Mouse (Mus musculus): ENCODE measurements around the gene Jpt1. TPM values are rescaled to one million over a fixed set of nuclear protein-coding genes. Genes with fewer than 3 reads are reported as not detected.
"Not testable (repeated sequence)": the region's sequence is repeated elsewhere in the genome, so short reads cannot be mapped to it uniquely, and the experiment has no call there.

Gene Jpt1
- polyA plus RNA-seq, 1 experiment from 2014 or later = 1,597 TPM

- Histone ChIP-seq H3K27me3 (ENCODE audit: control insufficient read depth, insufficient read depth, low read depth, low read length) (no peaks in the 10 kb centered on the region), H3K4me3 (ENCODE audit: low read depth, low read length) (no peak overlapping the region), H3K9me3 (replicated peaks; ENCODE audit: control insufficient read depth, low read length, poor library complexity, severe bottlenecking) (no peaks in the 10 kb centered on the region), H3K27ac (ENCODE audit: low read length) (peak overlapping the region; percentile 33; the same call in 1 of the 2 replicates), H3K9ac (ENCODE audit: low read depth, low read length) (0 out of 2 replicates have a peak overlapping the region, but pooled peaks have one; percentile 25), H3K4me2 (ENCODE audit: low read length) (no peak overlapping the region), H3K36me3 (ENCODE audit: control insufficient read depth, insufficient read depth, low read length) (no peaks in the 10 kb centered on the region; the same call in 1 of the 2 replicates), H3K4me1 (ENCODE audit: control insufficient read depth, insufficient read depth, low read length) (0 out of 2 replicates have a peak, but pooled peaks cover 3% of the 10 kb centered on the region)
- ATAC-seq = no peak
- 29% methylated on average over 12 of the region's 12 CpGs for WGBS
Observed at GRCm38 (mm10) chr11:115485155-115485554, 29.0 kb downstream of the Jpt1 start.

GRCm38 (mm10) chr11:115483726-115484125 lies 30.5 kb downstream of the Jpt1 start:
- H3K27me3 ChIP-seq (ENCODE audit: control insufficient read depth, insufficient read depth, low read depth, low read length) = no peaks in the 10 kb centered on the region
- H3K4me3 ChIP-seq (ENCODE audit: low read depth, low read length) = no peak overlapping the region
- 17% methylated on average over 6 of the region's 6 CpGs for WGBS
- H3K27ac ChIP-seq (ENCODE audit: low read length) = no peak overlapping the region
- H3K9me3 ChIP-seq (replicated peaks; ENCODE audit: control insufficient read depth, low read length, poor library complexity, severe bottlenecking) = no peaks in the 10 kb centered on the region
- no peaks in the 10 kb centered on the region; the same call in 1 of the 2 replicates for H3K36me3 ChIP-seq (ENCODE audit: control insufficient read depth, insufficient read depth, low read length)
- 0 out of 2 replicates have a peak, but pooled peaks cover 3% of the 10 kb centered on the region for H3K4me1 ChIP-seq (ENCODE audit: control insufficient read depth, insufficient read depth, low read length)
- no peak overlapping the region for H3K9ac ChIP-seq (ENCODE audit: low read depth, low read length)
- no peak overlapping the region for H3K4me2 ChIP-seq (ENCODE audit: low read length)
- ATAC-seq = no peak

- no peak for ATAC-seq
- no peak overlapping the region for H3K9ac ChIP-seq (ENCODE audit: low read depth, low read length)
- H3K4me1 ChIP-seq (ENCODE audit: control insufficient read depth, insufficient read depth, low read length) = 0 out of 2 replicates have a peak, but pooled peaks cover 3% of the 10 kb centered on the region
- no peaks in the 10 kb centered on the region for H3K36me3 ChIP-seq (ENCODE audit: control insufficient read depth, insufficient read depth, low read length)
- WGBS = 69% methylated on average over 11 of the region's 11 CpGs
- no peak overlapping the region for H3K4me3 ChIP-seq (ENCODE audit: low read depth, low read length)
- H3K27me3 ChIP-seq (ENCODE audit: control insufficient read depth, insufficient read depth, low read depth, low read length) = no peaks in the 10 kb centered on the region
- H3K9me3 ChIP-seq (replicated peaks; ENCODE audit: control insufficient read depth, low read length, poor library complexity, severe bottlenecking) = no peaks in the 10 kb centered on the region
- no peak overlapping the region for H3K27ac ChIP-seq (ENCODE audit: low read length)
- H3K4me2 ChIP-seq (ENCODE audit: low read length) = no peak overlapping the region
Observed at GRCm38 (mm10) chr11:115483278-115483677, 30.9 kb downstream of the Jpt1 start.

GRCm38 (mm10) chr11:115481553-115482259 lies 32.5 kb downstream of the Jpt1 start:
- 90% methylated on average over 6 of the region's 6 CpGs for WGBS
- no peaks in the 10 kb centered on the region for H3K36me3 ChIP-seq (ENCODE audit: control insufficient read depth, insufficient read depth, low read length)
- no peak for ATAC-seq

GRCm38 (mm10) chr11:115478296-115478938 lies 35.8 kb downstream of the Jpt1 start:
- WGBS = 89% methylated on average over 9 of the region's 9 CpGs
- ATAC-seq = no peak
- no peak overlapping the region for H3K9ac ChIP-seq (ENCODE audit: low read depth, low read length)

More at GRCm38 (mm10) chr11:115481553-115482259, 32.5 kb downstream of the Jpt1 start:
- Histone ChIP-seq H3K27ac (ENCODE audit: low read length) (no peak overlapping the region), H3K4me1 (ENCODE audit: control insufficient read depth, insufficient read depth, low read length) (peaks cover 10% of the 10 kb centered on the region), H3K27me3 (ENCODE audit: control insufficient read depth, insufficient read depth, low read depth, low read length) (no peaks in the 10 kb centered on the region), H3K4me2 (ENCODE audit: low read length) (no peak overlapping the region), H3K9me3 (replicated peaks; ENCODE audit: control insufficient read depth, low read length, poor library complexity, severe bottlenecking) (no peaks in the 10 kb centered on the region), H3K4me3 (ENCODE audit: low read depth, low read length) (no peak overlapping the region), H3K9ac (ENCODE audit: low read depth, low read length) (no peak overlapping the region)

GRCm38 (mm10) chr11:115477388-115477787 lies 36.8 kb downstream of the Jpt1 start:
- H3K4me3 ChIP-seq (ENCODE audit: low read depth, low read length); H3K27ac ChIP-seq (ENCODE audit: low read length); H3K36me3 ChIP-seq (ENCODE audit: control insufficient read depth, insufficient read depth, low read length); H3K9me3 ChIP-seq (replicated peaks; ENCODE audit: control insufficient read depth, low read length, poor library complexity, severe bottlenecking); H3K27me3 ChIP-seq (ENCODE audit: control insufficient read depth, insufficient read depth, low read depth, low read length); ATAC-seq: not testable (repeated sequence)
- Histone ChIP-seq H3K4me2 (ENCODE audit: low read length) (peak overlapping the region; percentile 96; the same call in 1 of the 2 replicates), H3K9ac (ENCODE audit: low read depth, low read length) (0 out of 2 replicates have a peak overlapping the region, but pooled peaks have one; percentile 31), H3K4me1 (ENCODE audit: control insufficient read depth, insufficient read depth, low read length) (peaks cover 27% of the 10 kb centered on the region)
- 87% methylated on average over 7 of the region's 7 CpGs for WGBS

More at GRCm38 (mm10) chr11:115478296-115478938, 35.8 kb downstream of the Jpt1 start:
- Histone ChIP-seq H3K9me3 (replicated peaks; ENCODE audit: control insufficient read depth, low read length, poor library complexity, severe bottlenecking) (no peaks in the 10 kb centered on the region), H3K4me1 (ENCODE audit: control insufficient read depth, insufficient read depth, low read length) (peaks cover 27% of the 10 kb centered on the region), H3K27me3 (ENCODE audit: control insufficient read depth, insufficient read depth, low read depth, low read length) (no peaks in the 10 kb centered on the region), H3K36me3 (ENCODE audit: control insufficient read depth, insufficient read depth, low read length) (no peaks in the 10 kb centered on the region), H3K4me3 (ENCODE audit: low read depth, low read length) (no peak overlapping the region), H3K4me2 (ENCODE audit: low read length) (no peak overlapping the region), H3K27ac (ENCODE audit: low read length) (no peak overlapping the region)

GRCm38 (mm10) chr11:115476630-115477029 lies 37.6 kb downstream of the Jpt1 start:
- WGBS = 83% methylated on average over 4 of the region's 4 CpGs
- Histone ChIP-seq H3K4me1 (ENCODE audit: control insufficient read depth, insufficient read depth, low read length) (peaks cover 27% of the 10 kb centered on the region), H3K4me2 (ENCODE audit: low read length) (peak overlapping the region; percentile 96), H3K9ac (ENCODE audit: low read depth, low read length) (0 out of 2 replicates have a peak overlapping the region, but pooled peaks have one; percentile 75)
- not testable (repeated sequence) for H3K27ac ChIP-seq (ENCODE audit: low read length); H3K36me3 ChIP-seq (ENCODE audit: control insufficient read depth, insufficient read depth, low read length); H3K4me3 ChIP-seq (ENCODE audit: low read depth, low read length); ATAC-seq; H3K27me3 ChIP-seq (ENCODE audit: control insufficient read depth, insufficient read depth, low read depth, low read length); H3K9me3 ChIP-seq (replicated peaks; ENCODE audit: control insufficient read depth, low read length, poor library complexity, severe bottlenecking)

- Histone ChIP-seq H3K27ac (ENCODE audit: low read length) (peak overlapping the region; percentile 82), H3K9ac (ENCODE audit: low read depth, low read length) (peak overlapping the region; percentile 75), H3K9me3 (replicated peaks; ENCODE audit: control insufficient read depth, low read length, poor library complexity, severe bottlenecking) (no peaks in the 10 kb centered on the region), H3K4me1 (ENCODE audit: control insufficient read depth, insufficient read depth, low read length) (peaks cover 27% of the 10 kb centered on the region), H3K36me3 (ENCODE audit: control insufficient read depth, insufficient read depth, low read length) (no peaks in the 10 kb centered on the region), H3K4me3 (ENCODE audit: low read depth, low read length) (peak overlapping the region; percentile 93), H3K4me2 (ENCODE audit: low read length) (peak overlapping the region; percentile 96), H3K27me3 (ENCODE audit: control insufficient read depth, insufficient read depth, low read depth, low read length) (no peaks in the 10 kb centered on the region)
- 4% methylated on average over 28 of the region's 28 CpGs for WGBS
- peak; percentile 49 for ATAC-seq
Observed at GRCm38 (mm10) chr11:115475758-115476237, 38.4 kb downstream of the Jpt1 start.

All from midbrain, embryonic 16.5 days (tissue).